Mouse (Mus musculus) megakaryocyte, embryonic 14.5 days (primary cell): Measurements from ENCODE around the gene Apba3.

Experiments used
- FLI1 ChIP-seq: IDR thresholded peaks from 2 replicates; pipeline ENCODE4 v1.6.1; 2012; ENCODE audit warnings: low read length, inconsistent platforms, mixed read lengths
- GATA1 ChIP-seq: IDR thresholded peaks from 3 replicates; pipeline ENCODE4 v1.6.1; 2012; ENCODE audit warnings: mixed read lengths, low read length, inconsistent platforms, borderline replicate concordance

- no peak for TF ChIP-seq GATA1
- no peak for TF ChIP-seq FLI1
These were observed 42.8 kb downstream of the Apba3 start for GRCm38 (mm10) chr10:81309571-81309970.
